Mouse (Mus musculus) hindbrain, postnatal 0 days (tissue): ENCODE data around the gene Slc48a1. TPM values are rescaled to one million over a fixed set of nuclear protein-coding genes. Genes with fewer than 3 reads are reported as not detected.
A peak's percentile ranks its signal among the peaks of the same experiment; 100 is the strongest.

Experiments used
- ATAC-seq: fragments of 200-750 bp; cut with Nextera tagmentation; 2 replicates; pipeline ENCODE4 v1.8.0; 2017; ENCODE audit warnings: mild to moderate bottlenecking, moderate TSS enrichment, moderate library complexity
- DNase-seq: peaks from one replicate; pipeline ENCODE4 v3.0.0-alpha.2; 2015; ENCODE audit warnings: low spot score
- H3K27ac ChIP-seq: fragments of 300-500 bp; sonication (generic); 2 replicates; pipeline ENCODE4 v1.5.1; 2014; ENCODE audit warnings: mild to moderate bottlenecking
- H3K27me3 ChIP-seq: fragments of 300-500 bp; sonication (generic); 2 replicates; pipeline ENCODE4 v1.6.1; 2014; ENCODE audit warnings: low read length, mixed read lengths; ENCODE audit not compliant: insufficient read depth
- H3K36me3 ChIP-seq: fragments of 300-500 bp; sonication (generic); 2 replicates; pipeline ENCODE4 v1.6.1; 2014; ENCODE audit warnings: low read length, mixed read lengths; ENCODE audit not compliant: insufficient read depth
- H3K4me1 ChIP-seq: fragments of 300-500 bp; sonication (generic); 2 replicates; pipeline ENCODE4 v1.6.1; 2014; ENCODE audit warnings: antibody characterized with exemption, low read length, mixed read lengths; ENCODE audit not compliant: insufficient read depth
- H3K4me2 ChIP-seq: fragments of 300-500 bp; sonication (generic); 2 replicates; pipeline ENCODE4 v1.6.1; 2014; ENCODE audit warnings: low read depth, mild to moderate bottlenecking, low read length, moderate library complexity, mixed read lengths
- H3K4me3 ChIP-seq: fragments of 300-500 bp; sonication (generic); 2 replicates; pipeline ENCODE4 v1.5.1; 2014; ENCODE audit warnings: low read length
- H3K9ac ChIP-seq: fragments of 300-500 bp; sonication (generic); replicated peaks from 2 replicates; pipeline ENCODE4 v1.6.1; 2014; ENCODE audit warnings: mild to moderate bottlenecking, low read length, moderate library complexity, mixed read lengths
- H3K9me3 ChIP-seq: fragments of 300-500 bp; sonication (generic); 2 replicates; pipeline ENCODE4 v1.6.1; 2016; ENCODE audit warnings: low read length, mixed read lengths
- CTCF ChIP-seq: IDR thresholded peaks from 2 replicates; pipeline ENCODE4 v1.5.1; 2016; ENCODE audit warnings: antibody characterized with exemption, control low read depth, low read depth
- WGBS: fragments of 180-500 bp; shearing (Covaris S2); extraction: QIAGEN DNeasy Blood & Tissue Kit; methylation state at CpG from one replicate; pipeline ENCODE4 v1.1.7; 2014; 5-methylcytosine and 5-hydroxymethylcytosine counted together
- polyA plus RNA-seq: library from polyadenylated mRNA; unstranded; fragments of >200 nt; fragmentation: Nextera tagmentation; extraction: Ambion mirVana; gene quantifications from 2 replicates; pipeline ENCODE4 v1.2.1, GENCODE M21; 2015
- total RNA-seq: library from RNA; depleted of rRNA; stranded (reverse); fragments of >200 nt; gene quantifications from 2 replicates; pipeline ENCODE4 v1.2.3, GENCODE M21; 2014

The Slc48a1 gene
- total and polyA plus RNA-seq, 2 experiments from 2014 or later, result 89.3 to 152 TPM

DNA sequence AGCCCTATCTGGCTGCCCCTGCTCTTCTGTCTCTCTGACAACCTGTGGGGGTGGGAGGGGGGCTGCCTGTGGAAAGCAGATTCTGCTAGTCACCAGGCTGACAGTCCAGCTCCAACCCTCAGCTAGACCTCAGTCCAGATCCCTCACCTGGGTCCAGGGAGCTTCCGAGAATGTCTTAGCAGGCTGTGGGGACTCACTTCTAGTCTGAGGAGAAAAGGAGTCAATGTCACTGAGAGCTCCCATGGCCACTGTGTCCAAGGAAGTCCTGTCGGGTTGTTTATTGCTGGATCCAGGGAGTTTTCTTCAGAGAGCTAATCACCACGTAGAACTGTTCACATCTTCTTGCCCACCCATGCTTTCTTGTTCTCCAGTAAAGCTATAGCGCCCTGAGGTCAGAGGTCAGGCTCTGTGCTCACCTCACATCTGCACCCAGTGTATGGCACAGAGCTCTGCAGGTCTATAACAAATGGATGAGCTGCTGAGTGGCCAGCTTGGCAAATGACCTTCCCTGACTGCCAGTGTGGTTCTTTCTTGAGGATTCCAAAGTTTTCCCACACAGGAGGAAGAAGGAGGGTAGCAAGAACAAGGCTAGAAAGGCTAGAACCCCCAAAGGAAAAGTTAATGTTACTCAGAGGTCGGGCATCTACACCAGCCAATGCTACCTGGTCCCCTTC lies 48.4 kb downstream of the Slc48a1 start:
- no peak for DNase-seq
- no peak for TF ChIP-seq CTCF
- no peak for ATAC-seq
- Histone ChIP-seq H3K27me3 (no peaks in the 10 kb centered on the region), H3K9ac (no peak overlapping the region), H3K4me2 (no peak overlapping the region), H3K4me1 (peaks cover 52% of the 10 kb centered on the region), H3K36me3 (no peaks in the 10 kb centered on the region), H3K27ac (no peak overlapping the region), H3K4me3 (no peak overlapping the region), H3K9me3 (no peaks in the 10 kb centered on the region)
- WGBS, result 79% methylated on average over 5 of the region's 5 CpGs

DNA sequence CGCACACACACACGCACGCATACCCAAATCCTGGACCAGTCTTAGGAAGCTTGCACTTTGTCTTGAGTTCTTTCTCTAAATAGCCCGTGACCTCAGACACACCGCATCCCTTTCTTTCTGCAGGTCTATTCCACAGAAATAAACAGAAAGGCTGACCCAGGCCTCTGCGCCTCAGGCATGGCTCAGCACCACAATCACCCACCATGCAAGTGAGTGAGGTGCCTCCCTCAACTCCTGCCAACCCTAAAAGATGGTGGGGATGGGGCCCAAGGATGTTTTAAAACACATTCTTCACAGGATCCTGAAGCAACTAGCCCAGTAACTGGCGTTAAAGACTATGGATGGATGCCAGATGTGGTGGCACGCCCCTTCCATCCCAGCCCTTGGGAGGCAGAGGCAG lies 49.1 kb downstream of the Slc48a1 start:
- Histone ChIP-seq H3K4me1 (peaks cover 57% of the 10 kb centered on the region), H3K9me3 (no peaks in the 10 kb centered on the region), H3K4me3 (no peak overlapping the region), H3K4me2 (no peak overlapping the region), H3K27me3 (no peaks in the 10 kb centered on the region), H3K9ac (no peak overlapping the region), H3K27ac (no peak overlapping the region), H3K36me3 (no peaks in the 10 kb centered on the region)
- ATAC-seq (no peak), DNase-seq (no peak)
- 84% methylated on average over 8 of the region's 8 CpGs for WGBS
- no peak for TF ChIP-seq CTCF

DNA sequence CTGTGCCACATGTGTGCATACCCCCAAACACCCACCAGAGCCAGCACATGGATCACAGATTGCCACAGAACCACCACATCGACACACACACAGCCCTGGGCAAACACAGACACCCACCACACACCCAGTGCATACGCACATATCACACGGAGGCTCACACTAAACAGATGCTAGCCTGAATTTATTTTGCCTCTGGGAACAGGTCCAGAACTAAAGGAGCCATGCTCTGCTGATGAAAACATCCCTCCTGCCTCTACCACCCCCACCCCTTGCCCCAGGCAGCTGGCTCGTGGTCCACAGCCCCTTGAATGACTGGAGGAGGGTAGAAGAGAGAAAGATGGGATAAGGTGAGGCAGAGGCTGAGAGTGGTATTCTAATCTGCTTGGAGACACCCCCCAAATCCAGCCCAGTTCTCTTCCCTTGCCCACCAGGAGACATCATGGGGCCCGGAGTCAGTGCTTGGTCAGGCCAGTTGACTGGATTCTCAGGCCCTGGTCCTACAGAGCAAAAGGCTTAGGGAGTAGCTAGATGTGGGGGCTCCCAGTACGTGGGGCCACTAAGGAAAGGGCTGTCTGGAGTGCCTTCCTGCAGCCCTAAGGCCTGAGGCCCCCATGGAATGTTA lies 50.0 kb downstream of the Slc48a1 start:
- no peak for TF ChIP-seq CTCF
- no peaks in the 10 kb centered on the region for H3K36me3 ChIP-seq
- no peaks in the 10 kb centered on the region for H3K27me3 ChIP-seq
- 36% methylated on average over 6 of the region's 6 CpGs for WGBS
- H3K27ac ChIP-seq, result peak overlapping the region; percentile 51; the same call in 1 of the 2 replicates
- no peak overlapping the region for H3K4me3 ChIP-seq
- DNase-seq (no peak), ATAC-seq (no peak)
- no peaks in the 10 kb centered on the region for H3K9me3 ChIP-seq
- peak overlapping the region; percentile 64 for H3K4me2 ChIP-seq
- H3K9ac ChIP-seq, result no peak overlapping the region
- peaks cover 53% of the 10 kb centered on the region for H3K4me1 ChIP-seq

DNA sequence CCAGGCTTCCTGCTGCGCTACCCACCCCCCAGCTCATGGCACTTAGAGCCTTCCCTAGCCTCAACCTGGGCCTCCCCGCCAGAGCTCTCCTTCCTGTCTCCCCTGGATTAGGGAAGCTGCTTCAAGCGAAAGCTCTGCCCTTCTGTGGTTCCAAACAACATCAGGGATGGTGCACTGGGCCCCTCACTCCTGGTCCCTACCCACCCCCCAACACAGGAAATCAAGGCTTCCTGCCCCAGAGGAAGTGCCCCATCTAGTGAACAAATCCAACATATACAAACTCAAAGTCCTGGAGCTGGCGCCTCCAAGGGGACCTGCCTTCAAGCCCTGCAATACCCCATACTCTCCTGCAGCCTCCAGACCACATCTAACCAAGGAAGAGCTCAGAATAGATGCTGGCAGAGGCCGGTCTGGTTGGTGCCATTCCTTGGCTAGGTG lies 50.6 kb downstream of the Slc48a1 start:
- Histone ChIP-seq H3K9me3 (no peaks in the 10 kb centered on the region), H3K27ac (peak overlapping the region; percentile 51; the same call in 1 of the 2 replicates), H3K4me1 (peaks cover 47% of the 10 kb centered on the region), H3K27me3 (no peaks in the 10 kb centered on the region), H3K36me3 (no peaks in the 10 kb centered on the region), H3K9ac (no peak overlapping the region), H3K4me2 (peak overlapping the region; percentile 64), H3K4me3 (no peak overlapping the region)
- no peak for ATAC-seq
- 71% methylated on average over 5 of the region's 5 CpGs for WGBS
- TF ChIP-seq CTCF, result 0 out of 2 replicates have a peak, but pooled peaks have one; percentile 3
- DNase-seq, result no peak

DNA sequence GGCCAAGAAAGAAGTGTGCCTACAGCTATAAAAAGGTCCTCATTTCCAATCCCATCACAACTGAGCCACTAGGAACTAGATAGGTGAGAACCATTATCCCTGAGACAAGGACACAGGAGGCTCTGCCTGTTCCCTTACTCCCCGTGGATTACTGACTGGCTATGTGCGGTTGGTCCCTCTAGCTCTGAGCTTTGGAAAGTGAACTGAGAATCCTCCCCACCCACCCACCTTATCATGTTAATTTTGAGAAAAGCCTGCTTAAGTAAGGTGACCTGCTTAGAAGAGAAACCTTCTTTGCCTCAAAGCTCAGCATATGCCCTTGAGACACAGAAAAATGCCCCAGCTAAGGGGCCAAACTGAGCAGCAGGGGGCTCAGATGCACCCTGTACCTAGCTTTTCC lies 51.1 kb downstream of the Slc48a1 start:
- DNase-seq (no peak), ATAC-seq (no peak)
- Histone ChIP-seq H3K27ac (peak overlapping the region; percentile 98; the same call in 1 of the 2 replicates), H3K9me3 (no peaks in the 10 kb centered on the region), H3K4me3 (no peak overlapping the region), H3K4me2 (peak overlapping the region; percentile 64), H3K36me3 (no peaks in the 10 kb centered on the region), H3K27me3 (no peaks in the 10 kb centered on the region), H3K4me1 (peaks cover 42% of the 10 kb centered on the region), H3K9ac (0 out of 2 replicates have a peak overlapping the region, but pooled peaks have one; percentile 10)
- TF ChIP-seq CTCF, result no peak
- 61% methylated on average over 2 of the region's 2 CpGs for WGBS

DNA sequence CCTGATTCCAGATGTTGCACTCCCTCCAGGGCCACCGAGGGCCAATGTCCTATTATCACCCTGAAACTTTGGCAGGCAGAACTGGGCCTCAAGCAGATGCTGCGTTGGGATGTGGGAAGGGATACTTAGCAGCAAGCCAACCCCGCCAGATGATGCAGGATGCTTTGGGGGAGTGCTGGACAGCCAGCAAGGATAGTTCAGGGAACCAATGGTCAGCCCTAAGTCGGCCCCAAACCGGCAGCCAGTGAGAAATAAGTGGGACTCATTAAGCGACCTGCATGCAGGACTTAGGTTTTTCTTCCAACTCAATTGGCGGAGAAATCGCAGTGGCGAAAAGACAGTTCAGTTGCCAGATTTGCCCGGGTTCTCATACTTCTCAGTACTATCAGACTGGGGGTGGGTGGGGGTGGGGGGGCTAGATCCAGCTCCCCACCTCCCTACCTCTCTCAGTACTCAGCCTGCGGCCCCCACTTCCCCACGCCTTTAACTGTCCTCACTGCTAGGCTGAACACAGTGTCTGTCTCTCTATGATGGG lies 52.0 kb downstream of the Slc48a1 start:
- no peaks in the 10 kb centered on the region for H3K36me3 ChIP-seq
- DNase-seq (no peak), ATAC-seq (peak; percentile 7; the same call in 1 of the 2 replicates)
- peaks cover 34% of the 10 kb centered on the region for H3K4me1 ChIP-seq
- H3K27me3 ChIP-seq, result no peaks in the 10 kb centered on the region
- peak overlapping the region; percentile 98 for H3K27ac ChIP-seq
- H3K4me2 ChIP-seq, result peak overlapping the region; percentile 64
- WGBS, result 10% methylated on average over 12 of the region's 12 CpGs
- H3K9me3 ChIP-seq, result no peaks in the 10 kb centered on the region
- peak overlapping the region; percentile 98 for H3K9ac ChIP-seq
- peak overlapping the region; percentile 88 for H3K4me3 ChIP-seq
- no peak for TF ChIP-seq CTCF
